Mouse (Mus musculus) midbrain, embryonic 13.5 days (tissue): ENCODE measurements around the gene Ctnna2. TPM values are rescaled to one million over a fixed set of nuclear protein-coding genes. Genes with fewer than 3 reads are reported as not detected.

Experiments
- ATAC-seq: fragments of 200-750 bp; cut with Nextera tagmentation; 2 replicates; pipeline ENCODE4 v1.8.0; 2017; ENCODE audit warnings: mild to moderate bottlenecking, moderate TSS enrichment, moderate library complexity
- H3K27ac ChIP-seq: fragments of 300-500 bp; sonication (generic); 2 replicates; pipeline ENCODE4 v1.5.1; 2015; ENCODE audit warnings: inconsistent platforms, mild to moderate bottlenecking, moderate library complexity
- H3K27me3 ChIP-seq: fragments of 300-500 bp; sonication (generic); 2 replicates; pipeline ENCODE4 v1.6.1; 2015; ENCODE audit warnings: mild to moderate bottlenecking, inconsistent platforms
- H3K36me3 ChIP-seq: fragments of 300-500 bp; sonication (generic); 2 replicates; pipeline ENCODE4 v1.6.1; 2015; ENCODE audit warnings: mild to moderate bottlenecking, inconsistent platforms
- H3K4me1 ChIP-seq: fragments of 300-500 bp; sonication (generic); replicated peaks from 2 replicates; pipeline ENCODE4 v1.6.1; 2015; ENCODE audit warnings: inconsistent platforms
- H3K4me2 ChIP-seq: fragments of 300-500 bp; sonication (generic); replicated peaks from 2 replicates; pipeline ENCODE4 v1.6.1; 2015; ENCODE audit warnings: moderate library complexity, mild to moderate bottlenecking, inconsistent platforms
- H3K4me3 ChIP-seq: fragments of 300-500 bp; sonication (generic); replicated peaks from 2 replicates; pipeline ENCODE4 v1.5.1; 2015; ENCODE audit warnings: mild to moderate bottlenecking, inconsistent platforms
- H3K9ac ChIP-seq: fragments of 300-500 bp; sonication (generic); replicated peaks from 2 replicates; pipeline ENCODE4 v1.6.1; 2015; ENCODE audit warnings: mild to moderate bottlenecking, inconsistent platforms
- H3K9me3 ChIP-seq: fragments of 300-500 bp; sonication (generic); 2 replicates; pipeline ENCODE4 v1.6.1; 2016; ENCODE audit warnings: mild to moderate bottlenecking, inconsistent platforms
- WGBS: fragments of 180-500 bp; shearing (Covaris S2); methylation state at CpG from one replicate; pipeline ENCODE4 v1.1.7; 2015; 5-methylcytosine and 5-hydroxymethylcytosine counted together
- polyA plus RNA-seq: library from polyadenylated mRNA; unstranded; fragments of >200 nt; fragmentation: Nextera tagmentation; extraction: Ambion mirVana; gene quantifications from 2 replicates; pipeline ENCODE4 v1.2.1, GENCODE M21; 2015

Ctnna2 gene
- polyA plus RNA-seq, 1 experiment from 2014 or later, result 137 TPM

DNA sequence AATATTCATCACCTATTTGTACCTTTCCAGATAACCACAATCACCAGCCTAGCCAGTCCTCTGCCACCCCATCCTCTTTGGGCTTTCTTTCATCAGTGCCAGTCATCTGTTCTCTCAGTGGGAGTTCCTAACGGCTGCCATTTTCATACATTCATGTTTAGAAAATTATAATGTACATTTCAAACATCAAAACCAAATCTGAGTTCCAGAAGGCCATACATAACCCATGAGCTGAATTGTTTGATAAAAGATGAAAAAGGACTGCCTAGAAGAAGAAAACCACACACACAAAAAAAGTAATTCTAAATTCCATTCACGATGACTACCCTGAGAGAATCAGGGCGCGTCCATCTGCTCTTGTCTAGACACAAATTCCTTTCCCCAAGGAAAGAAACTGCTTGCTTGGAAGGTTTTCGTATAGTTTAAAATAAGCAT is 1014.5 kb downstream of the Ctnna2 start:
- no peaks in the 10 kb centered on the region for H3K27me3 ChIP-seq
- H3K27ac ChIP-seq, result no peak overlapping the region
- no peak overlapping the region for H3K4me2 ChIP-seq
- no peaks in the 10 kb centered on the region for H3K36me3 ChIP-seq
- H3K9me3 ChIP-seq, result no peaks in the 10 kb centered on the region
- WGBS, result 62% methylated on average over 5 of the region's 5 CpGs
- 0 out of 2 replicates have a peak, but pooled peaks have one; percentile 50 for ATAC-seq
- no peaks in the 10 kb centered on the region for H3K4me1 ChIP-seq
- no peak overlapping the region for H3K9ac ChIP-seq
- H3K4me3 ChIP-seq, result no peak overlapping the region

DNA sequence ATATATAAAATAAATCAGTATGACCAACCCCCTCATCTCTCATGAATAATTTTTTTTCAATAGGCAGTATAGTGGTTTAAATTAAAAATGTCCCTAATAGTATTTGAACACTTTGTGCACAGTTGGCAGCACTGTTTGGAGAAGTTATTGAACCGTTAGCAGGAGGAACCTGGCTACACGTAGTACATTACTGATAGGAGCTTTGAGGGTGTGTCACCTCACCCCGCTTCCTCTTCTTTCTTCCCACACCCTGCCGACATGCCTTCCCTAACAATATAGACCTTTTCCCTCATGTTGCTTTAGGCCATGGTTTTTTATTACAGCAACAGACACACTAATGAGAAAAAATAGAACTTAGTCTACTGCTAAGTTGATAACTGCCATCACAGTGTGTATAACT is 1071.4 kb downstream of the Ctnna2 start:
- Histone ChIP-seq H3K9ac (no peak overlapping the region), H3K27me3 (no peaks in the 10 kb centered on the region), H3K4me2 (no peak overlapping the region), H3K36me3 (no peaks in the 10 kb centered on the region), H3K4me3 (no peak overlapping the region), H3K27ac (no peak overlapping the region), H3K9me3 (no peaks in the 10 kb centered on the region), H3K4me1 (no peaks in the 10 kb centered on the region)
- ATAC-seq, result no peak
- WGBS, result 80% methylated on average over 4 of the region's 4 CpGs

- WGBS, result 88% methylated on average over 1 of the region's 1 CpGs
- Histone ChIP-seq H3K4me2 (no peak overlapping the region), H3K9me3 (no peaks in the 10 kb centered on the region), H3K27ac (no peak overlapping the region), H3K27me3 (no peaks in the 10 kb centered on the region), H3K4me3 (no peak overlapping the region), H3K4me1 (no peaks in the 10 kb centered on the region), H3K9ac (no peak overlapping the region), H3K36me3 (no peaks in the 10 kb centered on the region)
- no peak for ATAC-seq
Observed at GRCm38 (mm10) chr6:76897156-76897555, 1082.3 kb downstream of the Ctnna2 start.
